Mouse (Mus musculus) embryonic stem cell, embryonic (primary cell): Measurements from ENCODE around the gene Rab6b.

Experiments used
- CTCF ChIA-PET, 4 experiments: fragments of 300-600 bp in 2 of 4; fragments of 350-600 bp in 2 of 4; sonication (Branson Sonifier 250); formaldehyde crosslinking; loops; one replicate each; lab custom pipeline; 2022; ENCODE audit warnings: inconsistent platforms in 2 of 4; lab: Charles Lee
- POLR2A ChIA-PET, 4 experiments: fragments of 300-600 bp in 2 of 4; fragments of 350-600 bp in 2 of 4; sonication (Branson Sonifier 250); formaldehyde crosslinking; loops; one replicate each; lab custom pipeline; 2022; ENCODE audit warnings: antibody characterized with exemption in 4 of 4, inconsistent platforms in 1 of 4; lab: Charles Lee

Rab6b gene

DNA sequence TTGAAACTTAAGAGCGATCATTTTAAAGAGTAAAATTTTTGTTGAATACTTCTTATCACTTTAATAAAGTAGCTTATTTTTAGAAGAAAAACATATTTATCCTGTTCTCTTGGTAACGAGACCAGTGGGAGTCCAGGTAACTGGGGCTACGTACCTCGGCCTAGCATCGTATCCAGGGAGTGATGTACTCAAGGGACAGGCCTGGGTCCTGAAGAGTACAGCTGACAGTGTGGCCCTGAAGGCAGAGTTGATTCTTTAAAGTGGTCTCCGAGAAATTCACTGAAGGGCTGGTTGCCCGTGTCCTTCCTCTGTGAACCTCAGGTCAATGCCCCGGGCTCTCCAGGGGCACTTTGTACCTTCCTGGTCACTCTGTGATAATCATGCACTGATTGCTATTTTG lies 6.4 kb downstream of the Rab6b start:
- ChIA-PET CTCF (interaction anchor here in 2 of 4 experiments (0.6 to 0.7 kb wide), 2 partner anchors 251 to 528 kb away, joined by 3 to 9 read pairs; no protein-coding TSS in a partner anchor), POLR2A (interaction anchor here in 3 of 4 experiments (0.6 to 1.5 kb wide), 8 partner anchors 16 to 396 kb away, joined by 3 to 4 read pairs (median 3); no protein-coding TSS in a partner anchor)

DNA sequence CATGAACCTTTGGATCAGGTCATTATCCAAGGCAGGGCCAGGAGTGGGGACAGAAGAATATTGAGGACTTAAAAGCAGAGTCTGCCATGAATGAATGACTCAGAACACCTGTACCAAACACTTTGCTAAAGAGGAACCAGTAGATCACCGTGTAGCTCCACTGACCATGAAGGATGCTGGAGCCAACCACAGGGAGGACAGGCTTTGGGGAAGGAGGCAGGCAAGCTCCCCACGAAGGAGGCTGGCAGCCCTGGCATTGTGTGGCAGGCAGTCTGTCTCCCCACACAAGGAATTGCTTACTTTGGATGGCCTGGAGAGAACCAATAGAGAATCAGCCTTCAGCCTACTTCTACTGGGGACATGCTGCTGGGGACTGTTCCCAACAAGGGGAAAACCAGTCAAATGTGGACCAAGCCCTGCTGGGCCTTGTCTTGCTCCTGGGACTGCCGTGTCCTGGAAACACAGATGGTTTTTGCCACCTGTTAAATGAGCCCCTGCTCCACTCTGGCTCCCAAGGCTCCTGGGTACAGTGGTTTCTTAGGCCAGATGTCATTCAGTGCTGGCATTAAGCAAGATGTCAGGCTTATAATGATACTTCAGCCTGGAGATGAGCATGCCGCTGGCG lies 7.2 kb downstream of the Rab6b start:
- ChIA-PET POLR2A (interaction anchor here in 2 of 4 experiments (0.6 to 1.5 kb wide), 4 partner anchors 15 to 397 kb away, joined by 3 to 4 read pairs (median 4); no protein-coding TSS in a partner anchor), CTCF (no interaction called here)

DNA sequence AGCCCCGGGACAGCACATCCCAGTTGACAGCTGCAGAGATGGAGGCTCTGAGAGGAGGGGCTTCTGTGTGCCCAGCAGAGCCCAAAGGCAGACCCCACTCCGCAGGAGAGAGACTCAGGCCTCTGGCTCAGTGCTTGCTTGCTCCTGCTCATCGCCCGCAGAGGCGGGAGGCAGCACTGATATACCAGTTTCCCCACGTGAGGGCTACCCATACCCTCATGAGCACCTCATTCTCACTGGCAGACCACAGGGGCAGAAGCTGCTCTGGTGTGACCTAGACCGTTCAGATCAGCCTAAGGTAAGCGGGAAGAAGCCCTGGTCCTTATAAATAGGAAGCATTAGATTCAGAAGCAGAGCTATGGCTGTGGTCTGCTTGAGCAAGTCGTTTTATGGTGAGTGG lies 8.2 kb downstream of the Rab6b start:
- CTCF ChIA-PET, result no interaction called here
- POLR2A ChIA-PET, result interaction anchor here in 3 of 4 experiments (0.6 to 1.5 kb wide), 3 partner anchors 13 to 167 kb away, joined by 3 to 4 read pairs (median 4); no protein-coding TSS in a partner anchor

DNA sequence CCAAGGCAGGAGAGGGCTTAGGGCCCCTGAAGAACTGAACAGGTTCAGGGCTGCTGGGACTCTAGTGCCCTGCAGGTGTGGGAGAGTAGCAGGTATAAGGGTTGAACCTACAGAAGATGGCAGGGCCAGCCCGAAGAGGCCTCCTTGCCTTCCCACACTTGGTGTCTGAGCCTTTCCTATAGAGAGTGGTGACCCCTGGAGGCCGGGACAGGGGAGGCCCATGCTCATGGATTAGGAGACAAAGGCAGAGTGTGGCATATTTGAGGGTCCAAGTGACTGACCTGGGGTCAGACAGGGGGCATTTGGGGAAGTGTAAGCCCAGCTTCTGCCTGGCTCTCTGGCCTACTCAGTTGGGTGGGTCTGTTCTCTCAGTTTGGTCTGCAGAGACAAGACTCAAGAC lies 8.6 kb downstream of the Rab6b start:
- CTCF ChIA-PET, result no interaction called here

DNA sequence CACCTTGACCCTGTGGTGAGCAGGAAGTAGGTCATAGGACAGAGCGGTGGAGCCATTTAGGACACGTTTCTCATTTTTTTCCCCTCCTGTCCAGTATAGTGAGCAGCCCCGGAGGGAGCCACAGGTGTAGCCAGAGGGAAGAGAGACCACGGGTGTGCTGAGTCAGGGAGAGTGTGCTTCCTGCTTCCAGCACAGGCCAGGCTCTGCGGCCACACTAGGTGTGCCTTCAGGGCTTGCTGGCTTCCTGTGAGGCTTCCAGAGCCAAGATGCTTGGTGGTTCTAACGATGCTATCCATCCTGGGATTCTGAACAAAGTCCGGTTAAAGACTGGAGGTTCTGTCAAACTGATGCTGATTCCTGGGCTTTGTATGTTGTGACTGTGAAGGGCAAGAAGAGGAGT lies 10.0 kb downstream of the Rab6b start:
- CTCF ChIA-PET, result interaction anchor here in 2 of 4 experiments (0.6 to 1.1 kb wide), 2 partner anchors 13 to 140 kb away, joined by 3 read pairs; no protein-coding TSS in a partner anchor
- POLR2A ChIA-PET, result interaction anchor here in 1 of 4 experiments (0.8 to 1.7 kb wide), 2 partner anchors 64 to 167 kb away, joined by 3 to 4 read pairs; no protein-coding TSS in a partner anchor

More for the DNA sequence above, 8.6 kb downstream of the Rab6b start:
- POLR2A ChIA-PET, result interaction anchor here in 2 of 4 experiments (0.9 to 1.7 kb wide), 4 partner anchors 13 to 66 kb away, joined by 3 to 4 read pairs (median 4); no protein-coding TSS in a partner anchor

DNA sequence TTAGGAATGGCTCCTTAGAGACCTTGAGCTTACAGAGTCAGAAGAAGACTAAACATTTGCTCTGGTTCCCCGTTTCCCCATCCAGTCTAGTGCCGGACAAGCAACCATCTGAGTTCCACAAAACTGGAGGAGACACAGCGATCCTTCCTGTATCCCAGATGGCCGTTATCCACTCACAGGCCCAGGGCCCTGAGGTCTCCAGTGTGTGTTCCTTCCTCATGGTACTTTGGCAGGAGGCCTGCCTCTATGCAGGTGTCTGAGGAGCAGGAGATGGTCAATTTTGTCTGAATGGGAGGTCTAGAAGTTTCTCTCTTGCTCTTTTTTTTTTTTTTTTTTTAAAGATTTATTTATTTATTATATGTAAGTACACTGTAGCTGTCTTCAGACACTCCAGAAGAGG lies 13.2 kb downstream of the Rab6b start:
- POLR2A ChIA-PET, result interaction anchor here in 2 of 4 experiments (0.8 to 2.8 kb wide), 6 partner anchors 9 to 39 kb away, joined by 3 to 11 read pairs (median 4); no protein-coding TSS in a partner anchor

DNA sequence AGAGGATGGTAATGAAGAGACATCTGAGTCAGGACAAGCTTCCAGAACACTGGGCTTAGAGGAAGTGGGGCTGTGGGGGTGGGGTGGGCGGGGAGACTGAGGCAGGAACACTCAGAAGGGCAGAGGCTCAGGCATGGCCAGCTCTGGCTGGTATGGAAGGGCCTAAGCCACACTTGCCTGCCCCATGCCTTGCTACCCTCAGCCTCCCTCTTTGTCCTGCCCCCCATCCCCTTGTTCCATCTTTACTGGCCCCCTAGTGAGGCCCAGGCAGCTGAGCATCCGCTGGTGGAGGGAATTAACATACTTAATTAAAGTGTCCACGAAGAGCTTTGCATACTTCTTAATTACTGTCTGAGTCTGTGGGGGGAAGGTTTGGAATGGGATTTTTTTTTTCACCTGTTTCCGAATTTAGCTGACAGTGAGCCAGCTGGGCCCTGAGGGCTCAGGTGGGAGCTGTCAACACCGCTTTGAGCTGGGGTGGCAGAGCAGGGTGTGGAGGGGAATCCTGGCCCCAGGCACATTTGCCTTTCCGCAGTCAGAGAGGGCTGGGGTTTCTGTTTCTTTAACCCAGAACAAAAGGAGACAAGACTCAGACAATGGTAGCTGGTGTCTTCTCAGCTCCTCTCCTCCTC lies 22.0 kb downstream of the Rab6b start:
- ChIA-PET CTCF (interaction anchor here in 3 of 4 experiments (0.6 to 1.6 kb wide), 7 partner anchors 12 to 384 kb away, joined by 3 to 14 read pairs (median 4); no protein-coding TSS in a partner anchor), POLR2A (interaction anchor here (0.5 to 8.3 kb wide), 39 partner anchors 7 to 1022 kb away, joined by 3 to 82 read pairs (median 4); partner anchors contain the start of genes Rab6b (in 2 of the 4), 1300017J02Rik (in 1 of the 4) and Topbp1 (in 1 of the 4))

More for the DNA sequence above, 13.2 kb downstream of the Rab6b start:
- CTCF ChIA-PET, result interaction anchor here in 3 of 4 experiments (0.7 to 1.4 kb wide), 3 partner anchors 11 to 34 kb away, joined by 3 to 7 read pairs (median 4); no protein-coding TSS in a partner anchor

DNA sequence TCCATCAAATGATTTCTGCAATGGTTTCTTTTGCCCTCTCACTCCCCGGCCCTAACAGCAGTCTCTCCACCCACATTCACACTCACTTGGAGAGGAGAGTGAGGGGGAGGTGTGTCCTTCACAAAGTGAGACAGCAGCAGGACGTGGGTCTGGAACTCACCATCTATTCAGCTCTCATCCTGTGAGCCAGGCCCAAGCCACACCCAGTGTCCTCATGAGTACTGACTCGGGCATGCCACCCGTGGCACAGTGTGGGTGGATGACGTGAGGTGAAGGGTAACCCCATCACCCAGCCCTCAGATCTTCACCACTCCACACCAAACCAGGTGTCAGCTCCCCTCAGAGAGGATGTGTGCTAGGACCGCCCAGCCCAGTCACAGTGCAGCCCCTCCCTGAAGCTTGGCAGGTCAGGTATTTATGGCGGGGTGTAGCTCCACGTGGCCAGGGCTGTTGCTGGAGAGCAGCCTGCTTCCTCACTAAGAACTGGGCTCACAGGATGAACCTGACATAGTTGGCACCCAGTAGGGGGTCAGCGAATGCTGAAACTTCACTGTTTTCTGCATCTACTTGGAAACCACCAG lies 23.0 kb downstream of the Rab6b start:
- POLR2A ChIA-PET, result interaction anchor here (0.6 to 8.3 kb wide), 29 partner anchors 10 to 445 kb away, joined by 3 to 82 read pairs (median 4); partner anchors contain the start of genes Rab6b (in 2 of the 4), 1300017J02Rik (in 1 of the 4) and Topbp1 (in 1 of the 4)
- CTCF ChIA-PET, result interaction anchor here in 2 of 4 experiments (0.6 to 1.7 kb wide), 5 partner anchors 12 to 383 kb away, joined by 3 to 14 read pairs (median 4); no protein-coding TSS in a partner anchor

DNA sequence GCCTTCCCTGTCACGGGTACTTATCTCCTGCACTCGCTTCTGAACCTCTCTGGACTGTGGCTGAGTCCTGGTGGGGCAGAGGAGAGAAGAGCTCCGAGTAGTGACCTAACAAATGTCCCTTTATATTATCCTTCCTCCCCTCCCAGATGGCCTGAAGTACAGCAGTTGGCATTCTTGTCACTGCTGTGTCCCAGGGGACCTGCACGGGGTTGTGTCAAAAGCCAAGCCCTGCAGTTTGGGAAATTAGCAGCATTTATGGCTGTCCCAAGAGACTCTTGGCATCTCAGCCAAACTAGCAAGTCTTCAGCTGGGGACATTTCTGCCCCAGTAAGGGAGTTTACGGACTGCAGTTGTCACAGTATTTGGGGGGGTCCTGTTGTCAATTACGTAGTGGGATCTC lies 27.9 kb downstream of the Rab6b start:
- CTCF ChIA-PET, result no interaction called here
- POLR2A ChIA-PET, result interaction anchor here in 2 of 4 experiments (1.2 to 8.3 kb wide), 6 partner anchors 7 to 40 kb away, joined by 3 to 82 read pairs (median 4); no protein-coding TSS in a partner anchor

DNA sequence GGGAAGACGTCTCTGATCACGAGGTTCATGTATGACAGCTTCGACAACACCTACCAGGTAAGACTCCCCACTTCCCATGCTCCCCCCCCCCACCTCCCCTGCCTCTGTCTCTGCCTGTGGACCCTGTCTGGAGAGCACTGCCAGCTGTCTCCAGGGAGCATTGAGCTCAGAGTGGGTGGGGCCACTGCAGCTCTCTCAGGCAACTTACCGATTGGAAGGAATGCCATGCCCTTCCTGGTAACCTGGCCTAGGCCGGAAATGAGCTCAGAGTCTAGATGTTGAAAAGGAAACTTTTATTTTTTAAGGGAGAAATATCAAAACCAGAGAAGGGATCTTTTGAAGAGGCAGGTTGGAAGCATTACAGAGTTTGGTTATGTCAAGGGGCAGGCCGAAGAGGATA lies 28.8 kb downstream of the Rab6b start:
- ChIA-PET POLR2A (interaction anchor here (0.6 to 2.4 kb wide), 12 partner anchors 8 to 165 kb away, joined by 3 to 12 read pairs (median 3); no protein-coding TSS in a partner anchor), CTCF (interaction anchor here in 3 of 4 experiments (0.6 to 0.9 kb wide), 6 partner anchors 8 to 44 kb away, joined by 3 to 10 read pairs (median 3); partner anchors contain the start of gene Rab6b (in 1 of the 3))

DNA sequence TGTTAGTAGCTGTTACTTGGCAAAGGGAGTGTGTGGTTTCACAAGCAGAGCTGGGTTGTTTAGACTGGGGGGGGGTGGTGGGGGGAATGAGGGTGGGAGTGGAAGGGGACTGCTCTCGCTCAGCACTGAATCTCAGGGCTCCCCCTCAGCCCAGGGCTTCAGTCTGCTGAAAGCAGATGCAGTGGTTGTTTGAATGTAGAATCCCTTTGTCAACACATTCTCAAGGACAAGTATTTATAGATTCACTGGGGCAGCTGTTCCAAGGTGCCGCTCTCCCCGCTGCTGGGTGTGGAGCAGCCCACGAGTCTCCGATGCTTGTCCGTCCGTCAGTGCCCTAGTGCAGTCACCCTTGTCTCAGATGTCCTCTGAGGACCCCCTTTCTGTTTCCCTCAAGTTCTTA lies 29.7 kb downstream of the Rab6b start:
- ChIA-PET POLR2A (interaction anchor here in 3 of 4 experiments (0.6 to 2.4 kb wide), 7 partner anchors 9 to 207 kb away, joined by 3 to 12 read pairs (median 4); no protein-coding TSS in a partner anchor), CTCF (interaction anchor here in 2 of 4 experiments (0.5 to 0.6 kb wide), 2 partner anchors 65 to 66 kb away, joined by 6 to 8 read pairs; no protein-coding TSS in a partner anchor)

DNA sequence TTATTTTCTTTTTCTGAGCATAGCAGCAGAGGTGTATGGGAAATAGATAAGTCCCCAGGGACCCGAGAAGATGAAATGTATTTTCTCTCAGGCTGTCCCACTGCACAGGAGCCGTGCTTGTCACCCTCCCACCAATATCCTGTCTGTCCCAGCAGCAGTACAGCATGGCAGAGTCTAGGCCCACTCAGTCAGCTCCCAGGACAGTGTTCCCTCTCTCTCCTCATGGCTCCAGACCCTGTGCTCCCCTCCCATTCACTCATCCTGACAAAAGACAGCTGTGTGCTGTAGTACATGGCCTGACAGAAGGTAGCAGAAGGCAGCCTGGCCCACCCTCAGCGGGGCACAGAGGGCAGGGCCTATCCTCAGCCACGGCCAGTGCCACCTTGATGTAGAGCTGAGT lies 32.3 kb downstream of the Rab6b start:
- ChIA-PET CTCF (interaction anchor here in 2 of 4 experiments (0.6 to 0.9 kb wide), 3 partner anchors 18 to 51 kb away, joined by 3 to 6 read pairs (median 3); no protein-coding TSS in a partner anchor), POLR2A (interaction anchor here in 2 of 4 experiments (0.7 to 6.1 kb wide), 3 partner anchors 8 to 53 kb away, joined by 3 to 82 read pairs (median 4); no protein-coding TSS in a partner anchor)

DNA sequence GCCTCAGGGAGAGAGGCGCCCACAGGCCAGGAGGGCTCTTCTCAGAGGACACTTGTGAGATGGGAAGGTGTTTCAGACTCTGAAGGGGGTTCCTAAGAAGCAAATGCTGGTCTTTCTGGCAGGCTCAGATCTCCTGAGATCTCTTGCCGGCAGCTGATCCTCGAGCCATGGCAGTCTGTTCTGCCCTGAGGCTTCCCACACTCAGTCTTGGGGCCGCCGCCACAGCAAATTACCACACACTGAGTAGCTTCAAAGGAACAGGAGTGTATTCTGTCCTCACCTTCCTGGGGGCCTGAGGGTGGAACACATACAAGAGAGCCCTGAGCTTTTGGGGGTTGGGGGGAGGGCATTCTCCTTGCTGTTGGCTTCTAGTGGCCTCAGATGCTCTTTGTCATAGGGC lies 33.8 kb downstream of the Rab6b start:
- CTCF ChIA-PET, result interaction anchor here in 1 of 4 experiments (1.7 kb wide), 1 partner anchor 62 kb away, joined by 4 read pairs; no protein-coding TSS in a partner anchor

DNA sequence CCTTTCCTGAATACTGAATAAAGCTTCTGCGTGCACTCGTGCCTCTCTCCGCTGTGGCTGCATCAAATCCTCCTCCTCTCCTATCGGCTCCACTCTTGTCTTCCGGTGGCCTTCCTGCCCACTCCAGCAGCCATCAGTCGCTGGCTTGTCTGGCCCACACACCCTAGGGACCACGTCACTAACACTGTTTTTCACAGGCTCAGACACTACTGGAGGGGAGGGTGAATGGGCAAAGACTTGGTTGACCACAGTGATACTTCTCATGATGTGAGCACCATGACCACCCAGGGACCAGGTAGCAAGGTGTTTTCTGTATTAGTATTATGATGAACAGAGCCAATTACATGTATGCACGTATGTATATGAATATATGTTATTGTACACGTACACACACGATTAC lies 34.7 kb downstream of the Rab6b start:
- ChIA-PET POLR2A (interaction anchor here in 3 of 4 experiments (0.6 to 6.1 kb wide), 23 partner anchors 10 to 560 kb away, joined by 3 to 82 read pairs (median 4); partner anchors contain the start of genes 1300017J02Rik (in 1 of the 3), Rab6b (in 1 of the 3) and Topbp1 (in 1 of the 3)), CTCF (interaction anchor here in 2 of 4 experiments (0.8 to 1.7 kb wide), 2 partner anchors 11 to 61 kb away, joined by 4 to 5 read pairs; no protein-coding TSS in a partner anchor)

More for the DNA sequence above, 33.8 kb downstream of the Rab6b start:
- POLR2A ChIA-PET, result interaction anchor here in 3 of 4 experiments (0.5 to 6.1 kb wide), 11 partner anchors 10 to 145 kb away, joined by 3 to 82 read pairs (median 3); no protein-coding TSS in a partner anchor

DNA sequence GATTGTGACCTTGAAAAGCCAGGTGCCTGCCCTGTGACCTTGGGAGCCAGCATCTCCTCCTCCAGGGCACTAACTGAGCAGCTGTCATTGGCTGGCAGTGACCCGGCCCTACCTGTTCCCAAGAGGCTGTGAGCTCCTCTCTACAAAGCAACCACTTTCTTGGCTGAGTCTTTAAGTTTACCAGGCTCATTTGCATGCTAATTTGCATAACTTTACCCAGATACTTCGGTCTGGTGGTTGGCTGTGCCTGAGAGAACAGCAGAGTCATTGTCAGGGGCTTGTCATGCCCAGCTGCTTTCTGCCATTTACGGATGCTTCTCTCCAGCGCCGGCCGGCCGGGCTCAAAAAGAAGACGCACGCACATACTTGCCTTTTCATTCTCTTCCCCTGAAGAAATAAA lies 35.1 kb downstream of the Rab6b start:
- ChIA-PET POLR2A (interaction anchor here in 3 of 4 experiments (0.6 to 6.1 kb wide), 23 partner anchors 10 to 561 kb away, joined by 3 to 82 read pairs (median 4); partner anchors contain the start of genes 1300017J02Rik (in 1 of the 3), Rab6b (in 1 of the 3) and Topbp1 (in 1 of the 3)), CTCF (interaction anchor here in 2 of 4 experiments (0.8 to 1.7 kb wide), 2 partner anchors 11 to 61 kb away, joined by 4 to 5 read pairs; no protein-coding TSS in a partner anchor)

DNA sequence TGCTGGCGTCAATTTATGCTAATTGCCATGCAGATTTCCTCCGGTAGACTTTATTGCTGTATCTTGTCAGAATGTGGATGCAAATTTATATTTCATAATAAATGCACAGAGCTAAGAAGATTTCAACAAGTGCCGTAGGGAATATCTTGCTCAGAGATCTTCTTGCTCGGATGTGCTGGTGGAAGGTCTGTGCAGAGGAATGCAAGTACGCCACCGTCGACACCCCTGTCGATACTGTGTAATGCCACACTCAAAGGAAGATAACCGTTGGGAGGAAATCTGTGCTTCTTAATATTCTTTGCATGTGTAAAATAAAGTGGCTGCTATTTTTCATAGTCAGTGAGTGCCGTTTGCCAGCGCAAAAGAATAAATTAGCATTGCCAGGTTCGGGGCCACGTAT lies 35.5 kb downstream of the Rab6b start:
- CTCF ChIA-PET, result interaction anchor here in 1 of 4 experiments (1.7 kb wide), 1 partner anchor 61 kb away, joined by 4 read pairs; no protein-coding TSS in a partner anchor

More for the DNA sequence above, 35.5 kb downstream of the Rab6b start:
- POLR2A ChIA-PET, result interaction anchor here in 3 of 4 experiments (0.6 to 6.1 kb wide), 23 partner anchors 9 to 1328 kb away, joined by 3 to 82 read pairs (median 4); partner anchors contain the start of genes 1300017J02Rik (in 1 of the 3), Rab6b (in 1 of the 3) and Topbp1 (in 1 of the 3)
